Mouse (Mus musculus): Measurements from ENCODE around the gene Vps26a.

DNA sequence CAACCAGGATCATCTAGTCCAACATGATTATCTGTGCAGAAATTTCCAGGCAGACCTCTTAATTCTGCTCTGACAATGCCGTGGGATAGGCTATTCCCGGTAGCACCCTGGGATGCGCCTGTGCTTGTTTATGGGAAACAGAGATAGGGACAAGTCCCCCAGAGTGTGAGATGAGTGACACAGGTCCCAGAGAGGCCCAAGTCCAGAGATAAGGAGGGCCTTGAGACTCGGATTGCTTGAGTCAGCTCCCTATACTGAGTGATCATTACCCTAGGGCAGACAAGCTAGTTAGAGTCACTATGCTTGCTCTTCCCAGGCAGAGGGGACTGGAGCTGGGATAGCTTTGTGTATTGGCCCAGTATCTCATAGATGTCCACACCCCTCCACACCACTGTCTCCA is 35.2 kb upstream of the Vps26a start:
- TF ChIP-seq CTCF (IDR thresholded peaks at IDR 0.05; ENCODE audit: low read depth, low read length) (no peak), POLR2A (IDR thresholded peaks at IDR 0.05; ENCODE audit: insufficient read depth, low read length) (no peak)

Measured in ES-Bruce4 (cell line).